Mouse (Mus musculus) right cerebral cortex, adult 18-20 months (tissue): ENCODE results near the gene Trnau1ap.
A peak's percentile ranks its signal among the peaks of the same experiment; 100 is the strongest.

Experiments used
- DNase-seq: peaks from one replicate; pipeline ENCODE4 v3.0.0; 2022; ENCODE audit warnings: mixed read lengths

Gene Trnau1ap

DNA sequence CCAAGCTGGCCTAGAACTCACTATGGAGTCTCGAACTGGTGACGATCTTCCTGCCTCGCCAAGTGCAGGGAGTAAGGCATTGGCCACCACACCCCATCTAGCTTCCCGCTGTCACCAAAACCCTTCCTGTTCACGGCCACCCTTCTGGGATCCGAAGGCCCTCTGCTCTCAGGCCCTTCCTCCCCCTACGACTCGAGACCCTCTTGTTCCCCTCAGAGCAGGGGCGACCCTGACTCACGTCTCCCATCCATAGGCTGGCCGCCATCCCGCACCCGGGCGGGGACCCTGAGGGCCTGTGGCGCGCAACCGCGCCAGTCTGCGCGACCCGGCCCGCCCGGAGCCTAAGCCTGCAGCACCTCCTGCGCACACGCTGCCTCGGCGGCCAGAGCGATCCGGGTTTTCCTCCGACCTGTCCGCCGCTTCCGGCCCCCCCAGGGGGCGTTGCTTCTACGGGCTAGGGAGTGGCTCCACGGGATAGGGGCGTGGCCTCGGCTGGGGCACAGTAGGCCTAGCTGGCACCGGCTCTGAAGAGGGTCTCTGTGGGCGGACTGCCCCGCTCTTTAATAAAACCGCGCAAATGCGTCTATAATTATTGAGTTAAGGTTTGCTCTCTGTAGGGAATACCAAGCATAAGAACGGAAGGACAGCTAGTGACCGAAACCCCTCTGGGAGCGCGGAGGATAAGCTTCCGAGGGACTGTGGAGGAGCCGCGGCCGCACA lies at the start of gene Trnau1ap:
Gene Trnau1ap, minus strand, starts transcription at position 424 of the 720 bp plus-strand sequence.
- DNase-seq, result peak; percentile 92

GRCm38 (mm10) chr4:132373820-132374219 lies 44.5 kb upstream of the Trnau1ap start:
- no peak for DNase-seq

- DNase-seq, result no peak
Measured at GRCm38 (mm10) chr4:132369953-132370750, 40.8 kb upstream of the Trnau1ap start.

DNA sequence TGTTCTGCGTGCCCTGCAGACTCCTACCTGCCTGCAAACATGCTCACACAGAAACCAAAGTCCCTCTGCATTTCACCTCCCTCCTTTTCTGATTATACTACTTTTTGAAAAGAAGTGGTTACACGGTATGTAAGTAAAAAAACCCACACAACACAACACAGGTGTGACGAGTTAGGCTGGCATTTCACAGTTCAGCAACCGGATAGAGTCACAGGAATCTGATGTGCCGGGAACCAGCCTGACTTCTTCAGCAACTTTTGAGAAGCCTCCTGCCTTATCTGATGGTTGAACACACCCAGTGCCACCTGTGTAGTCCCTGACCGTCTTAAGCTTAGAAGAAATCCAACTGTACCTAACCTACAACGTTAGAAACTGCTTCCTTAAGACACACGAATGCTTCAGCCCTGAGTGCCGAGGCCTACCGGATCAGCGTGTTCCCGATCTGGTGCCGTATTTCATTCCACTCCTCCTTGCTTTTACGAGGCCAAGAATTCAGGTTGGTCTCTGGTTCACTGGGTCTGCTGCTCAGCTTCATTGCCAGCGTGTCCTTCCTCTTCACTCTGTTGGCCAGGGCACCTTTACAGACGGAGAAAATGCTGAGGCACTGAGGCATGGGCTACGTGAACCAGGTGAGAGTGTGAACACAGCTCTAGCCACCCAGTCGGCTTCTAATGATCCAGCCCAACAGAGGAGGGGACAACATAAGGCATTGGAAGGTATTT lies 38.3 kb upstream of the Trnau1ap start:
- DNase-seq, result no peak

DNA sequence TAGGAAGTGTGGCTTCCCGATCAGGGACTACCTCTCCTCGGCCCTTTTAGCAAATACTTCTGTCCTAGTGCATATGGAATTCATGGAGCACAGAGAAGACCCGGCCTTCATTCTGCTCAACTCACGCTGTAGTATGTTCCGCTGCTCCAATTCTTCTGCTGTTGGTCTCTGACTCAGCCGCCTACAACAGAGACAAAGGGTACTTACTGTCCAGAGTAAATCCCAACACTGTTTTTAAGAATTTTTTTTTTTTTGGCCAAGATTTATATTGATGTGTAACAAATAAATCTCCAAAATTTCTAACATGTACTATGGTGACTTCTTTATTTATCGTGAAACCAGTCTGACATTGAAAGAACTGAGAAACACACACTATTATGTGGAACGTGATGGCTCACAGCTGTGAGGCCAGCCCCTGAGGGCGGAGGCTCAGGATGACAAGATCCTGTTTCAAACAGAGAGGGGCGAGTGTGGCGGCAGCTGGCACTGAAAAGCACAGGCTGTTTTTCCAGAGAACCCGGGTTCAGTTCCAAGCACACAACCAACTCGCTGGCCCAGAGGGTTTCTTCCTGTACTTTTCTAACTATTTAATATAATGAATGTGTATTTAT lies 36.2 kb upstream of the Trnau1ap start:
- DNase-seq, result no peak

- DNase-seq, result no peak
Measured at GRCm38 (mm10) chr4:132363487-132363886, 34.1 kb upstream of the Trnau1ap start.

GRCm38 (mm10) chr4:132359510-132359909 lies 30.2 kb upstream of the Trnau1ap start:
- DNase-seq, result no peak

DNA sequence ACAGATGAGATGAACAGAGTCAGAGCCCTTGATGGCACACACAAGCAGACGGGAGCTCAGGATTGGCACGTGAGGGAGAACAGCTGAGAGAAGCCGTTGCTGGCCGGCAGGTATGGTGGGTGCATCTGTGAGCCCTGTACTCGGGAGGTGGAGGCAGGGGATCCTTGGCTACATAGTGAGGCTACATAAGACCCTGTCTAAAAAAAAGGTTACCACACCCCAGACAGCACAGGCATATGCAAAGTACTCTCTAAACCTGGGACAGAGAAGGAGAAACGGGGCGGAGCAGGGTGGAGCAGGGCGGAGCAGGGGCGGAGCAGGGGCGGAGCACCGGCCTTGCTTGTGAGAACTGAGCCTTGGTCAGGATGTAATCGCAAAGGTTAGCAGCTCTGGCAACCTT lies 26.8 kb upstream of the Trnau1ap start:
- peak; percentile 29 for DNase-seq

DNA sequence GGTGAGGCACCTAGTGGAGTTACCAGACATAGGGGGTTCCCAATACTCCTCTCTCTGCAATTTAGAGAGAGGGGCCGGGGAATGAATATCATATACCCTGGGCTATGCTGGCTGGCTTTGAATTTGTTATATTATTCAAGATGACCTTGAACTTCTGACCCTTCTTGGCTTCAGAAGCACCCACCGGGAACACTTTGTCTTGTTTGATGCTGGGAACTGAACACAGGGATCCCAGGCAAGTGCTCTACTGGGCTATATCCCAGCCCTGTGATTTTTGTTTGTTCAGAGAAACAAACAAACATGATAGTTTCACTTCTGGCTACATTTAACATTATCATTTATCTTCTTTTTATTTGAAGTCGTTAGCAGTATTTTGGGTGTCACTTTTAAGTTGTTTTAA lies 26.1 kb upstream of the Trnau1ap start:
- no peak for DNase-seq

DNA sequence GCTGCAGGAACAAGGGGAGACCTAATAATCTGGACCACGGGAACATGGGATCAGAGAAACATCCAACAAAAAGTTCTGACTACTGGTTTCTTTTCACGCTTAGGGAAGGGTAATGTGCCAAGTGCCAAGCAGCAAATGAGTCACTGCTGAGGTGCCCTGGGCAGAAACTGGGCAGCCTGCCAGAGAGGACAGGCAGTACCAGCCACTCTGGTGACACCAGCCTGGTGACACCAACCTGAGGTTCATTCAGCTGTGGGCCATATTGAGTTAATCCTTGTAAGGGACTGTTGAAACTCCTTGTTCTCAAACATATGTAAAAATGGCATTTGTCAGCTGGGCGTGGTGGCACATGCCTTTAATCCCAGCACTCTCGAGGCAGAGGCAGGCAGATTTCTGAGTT lies 25.2 kb upstream of the Trnau1ap start:
- DNase-seq, result no peak

- peak; percentile 91 for DNase-seq
Measured at GRCm38 (mm10) chr4:132353481-132353885, 24.1 kb upstream of the Trnau1ap start, which contains the start of gene Rcc1. Rcc1 (minus strand) TSS chr4:132353605.

DNA sequence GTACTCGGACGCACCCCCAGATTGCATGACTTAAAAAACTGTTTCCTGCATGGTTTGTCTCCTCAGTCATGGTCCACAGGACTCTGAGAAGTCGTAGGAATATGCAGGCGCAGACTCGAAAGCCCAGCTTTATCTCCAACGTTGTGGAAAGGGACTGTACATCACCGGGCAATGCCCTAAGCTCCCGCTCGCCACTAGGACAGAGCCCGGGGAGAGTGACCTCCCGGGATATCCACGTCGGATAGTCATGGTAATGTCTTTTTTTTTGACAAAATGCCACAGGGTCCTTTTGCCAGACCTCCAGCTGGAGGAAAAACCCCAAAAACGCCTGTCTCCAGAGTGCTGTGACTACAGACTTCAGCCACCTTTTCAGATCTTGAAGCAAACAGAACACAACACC lies 23.4 kb upstream of the Trnau1ap start:
- DNase-seq, result no peak

DNA sequence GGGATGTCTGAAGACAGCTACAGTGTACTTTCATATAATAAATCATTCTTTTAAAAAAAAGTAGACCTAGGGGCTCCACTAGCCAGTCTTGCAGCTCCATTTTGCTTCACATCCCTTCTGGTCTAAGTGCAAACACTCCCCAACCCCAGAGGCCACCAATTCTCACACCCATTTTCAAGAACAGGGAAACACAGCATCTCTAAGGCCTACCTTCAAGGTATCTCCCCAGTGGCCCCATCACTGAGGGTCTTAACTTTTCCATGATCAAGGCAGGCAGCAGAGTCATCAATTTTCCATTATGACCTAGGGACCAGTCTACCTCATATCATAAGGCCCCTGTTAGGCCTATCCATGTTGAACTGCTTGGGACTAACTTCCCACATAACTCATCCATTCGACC lies 22.1 kb upstream of the Trnau1ap start:
- DNase-seq, result no peak

GRCm38 (mm10) chr4:132350854-132351253 lies 21.5 kb upstream of the Trnau1ap start:
- DNase-seq, result no peak

DNA sequence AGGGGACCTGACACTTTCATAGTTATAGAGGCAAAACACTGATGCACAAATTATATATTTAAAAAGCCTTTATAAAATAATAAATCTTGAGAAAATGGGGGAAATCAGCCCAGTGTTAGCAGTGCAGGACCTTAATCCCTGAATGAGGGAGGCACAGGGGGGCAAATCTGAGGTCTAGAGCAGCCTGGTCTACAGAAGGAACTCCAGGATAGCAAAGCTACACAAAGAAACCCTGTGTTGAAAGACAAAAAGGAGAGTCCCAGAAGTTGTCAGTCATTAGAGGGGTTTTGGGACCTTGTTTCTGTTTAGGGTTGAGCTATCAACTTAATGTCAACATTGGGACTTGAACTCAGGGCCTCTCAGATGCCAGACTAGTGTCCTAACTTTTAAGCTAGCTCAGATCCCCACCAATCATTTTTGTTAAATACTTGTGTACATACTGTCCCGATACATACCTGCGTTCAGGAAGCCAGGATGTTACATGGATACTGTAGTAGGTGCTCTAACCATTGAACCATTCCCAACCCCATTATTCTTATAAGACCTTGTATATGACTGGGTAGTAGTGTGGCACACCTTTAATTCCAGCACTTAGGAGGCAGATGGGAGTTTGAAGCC lies 20.9 kb upstream of the Trnau1ap start:
- no peak for DNase-seq

GRCm38 (mm10) chr4:132349495-132350122 lies 20.3 kb upstream of the Trnau1ap start:
- DNase-seq, result no peak

DNA sequence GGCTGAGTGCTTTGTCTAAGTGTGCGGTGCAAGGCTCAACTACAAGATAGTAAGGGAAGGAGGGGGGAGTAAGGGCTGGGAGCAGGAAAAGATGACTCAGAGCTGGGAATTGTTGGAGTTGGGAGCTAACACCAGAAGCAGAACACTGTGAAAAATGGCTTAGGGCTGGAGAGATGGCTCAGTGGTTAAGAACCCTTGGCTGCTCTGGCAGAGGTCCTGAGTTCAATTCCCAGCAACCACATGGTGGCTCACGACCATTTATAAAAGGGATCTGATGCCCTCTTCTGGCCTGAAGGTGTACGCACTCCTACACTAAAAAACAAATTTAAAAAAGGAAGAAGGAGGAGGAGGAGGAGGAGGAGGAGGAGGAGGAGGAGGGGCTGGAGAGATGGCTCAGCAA lies 17.3 kb upstream of the Trnau1ap start:
- DNase-seq, result no peak

DNA sequence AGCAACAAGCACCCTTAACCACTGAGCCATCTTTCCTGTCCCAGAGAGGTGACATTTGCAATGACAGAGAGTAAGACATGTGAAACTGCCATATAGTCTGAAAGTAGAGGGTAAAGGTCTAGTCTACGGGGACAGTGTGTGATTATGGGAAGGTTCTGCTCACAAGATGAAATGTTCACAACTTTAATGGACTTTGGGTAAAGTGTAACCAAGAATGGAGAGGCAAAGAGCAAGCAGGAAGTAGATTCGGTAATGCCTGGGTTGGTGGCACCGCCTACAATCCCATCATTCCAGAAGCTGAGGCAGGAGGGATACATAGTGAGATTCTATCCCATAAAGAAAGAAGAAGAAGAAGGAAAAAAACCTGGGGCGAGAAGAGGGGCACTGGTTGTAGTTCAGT lies 16.9 kb upstream of the Trnau1ap start:
- DNase-seq, result no peak

DNA sequence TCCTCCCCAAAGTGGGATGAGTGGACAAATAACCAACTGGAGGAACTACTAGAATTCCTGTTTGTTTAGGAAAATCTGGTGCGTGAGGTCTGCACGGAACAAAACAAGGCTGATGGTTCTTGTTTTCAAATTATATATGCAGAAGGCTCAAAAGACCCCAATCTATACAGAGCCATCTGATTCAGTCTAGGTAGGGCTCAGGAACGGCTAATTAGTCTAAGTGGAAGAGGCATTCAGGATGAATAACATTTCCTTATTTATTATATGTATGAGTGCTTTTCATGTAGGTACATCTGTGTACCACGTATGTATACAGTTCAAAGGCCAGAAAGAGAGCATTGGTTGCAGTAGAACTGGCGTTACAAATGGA lies 16.5 kb upstream of the Trnau1ap start:
- no peak for DNase-seq

GRCm38 (mm10) chr4:132345135-132345842 lies 16.0 kb upstream of the Trnau1ap start:
- peak; percentile 92 for DNase-seq

DNA sequence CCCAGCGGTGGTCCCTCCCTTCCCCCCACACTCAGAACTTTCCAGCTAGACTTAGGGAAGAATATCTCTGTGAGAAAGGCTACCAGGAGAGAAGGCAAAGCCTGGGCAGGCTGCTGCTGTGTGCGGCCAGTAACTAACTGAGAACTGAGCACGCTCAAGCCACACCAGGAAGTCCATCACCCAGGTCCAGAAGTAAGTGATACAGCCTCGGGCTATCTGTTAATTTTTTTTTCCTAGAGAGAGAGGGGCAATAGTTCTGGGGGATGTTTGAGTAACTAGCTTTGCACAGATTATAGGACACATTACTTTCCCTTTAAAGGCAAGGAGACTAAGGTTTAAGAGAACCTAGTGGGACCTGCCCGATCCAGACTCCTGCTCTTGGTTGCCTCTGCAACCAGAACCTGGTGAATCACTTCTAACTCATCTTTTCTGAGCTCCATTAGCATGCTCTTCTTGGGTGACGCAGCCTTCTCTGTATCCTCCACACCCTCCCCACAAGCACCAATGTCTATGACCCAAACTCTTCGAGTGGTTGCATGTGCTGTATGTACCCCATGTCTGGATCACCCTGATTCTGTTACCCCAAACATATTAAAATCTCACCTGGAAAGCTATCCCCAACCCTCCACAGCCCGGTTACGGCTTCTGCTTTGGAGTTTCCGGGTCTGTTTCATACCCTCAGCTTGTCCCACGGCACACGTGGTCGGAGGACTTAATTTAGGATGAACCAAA lies 15.2 kb upstream of the Trnau1ap start:
- peak; percentile 15 for DNase-seq
